Mouse (Mus musculus) thymus, postnatal 36 days (tissue): ENCODE measurements at regions not wholly inside any gene's neighbourhood (a gene's known extent, or its start where the extent isn't known, plus 50 kb on each side); places are given as distances from the start of the nearest gene placed in this dataset.

Source experiments
- DNase-seq, 2 experiments: peaks; one replicate each; pipeline ENCODE4 v3.0.0; 2022; ENCODE audit warnings: mixed read lengths in 2 of 2

GRCm38 (mm10) chr9:60998086-60998785 is 203.9 kb downstream of the Uaca start:
- peak; percentile 50 to 65 for DNase-seq

GRCm38 (mm10) chr9:60999001-60999529 is 204.7 kb downstream of the Uaca start:
- DNase-seq: peak; percentile 74 to 82

GRCm38 (mm10) chr9:61000232-61000631 is 205.9 kb downstream of the Uaca start:
- no peak for DNase-seq

GRCm38 (mm10) chr9:61002572-61002971 is 208.2 kb downstream of the Uaca start:
- DNase-seq: no peak

GRCm38 (mm10) chr9:61008446-61008845 is 214.1 kb downstream of the Uaca start:
- DNase-seq: no peak

GRCm38 (mm10) chr9:61011066-61011465 is 216.7 kb downstream of the Uaca start:
- DNase-seq: no peak

- DNase-seq: peak; percentile 85 to 87
Measured at GRCm38 (mm10) chr9:61012771-61013540, 218.6 kb downstream of the Uaca start.

- DNase-seq: no peak
Measured at GRCm38 (mm10) chr9:61014151-61014550, 219.8 kb downstream of the Uaca start.

- no peak for DNase-seq
Measured at GRCm38 (mm10) chr9:61015374-61015890, 221.1 kb downstream of the Uaca start.

GRCm38 (mm10) chr9:61016673-61017072 is 222.3 kb downstream of the Uaca start:
- DNase-seq: peak; percentile 42 to 51

GRCm38 (mm10) chr9:61019938-61020337 is 225.6 kb downstream of the Uaca start:
- DNase-seq: peak; percentile 26 to 43

- no peak for DNase-seq
Measured at GRCm38 (mm10) chr9:61021810-61022209, 227.5 kb downstream of the Uaca start.

GRCm38 (mm10) chr9:61022371-61023026 is 228.2 kb downstream of the Uaca start:
- no peak for DNase-seq

- no peak for DNase-seq
Measured at GRCm38 (mm10) chr9:61025341-61025740, 231.0 kb downstream of the Uaca start.

- no peak for DNase-seq
Measured at GRCm38 (mm10) chr9:61028775-61029401, 234.5 kb downstream of the Uaca start.

- DNase-seq: no peak
Measured at GRCm38 (mm10) chr9:61031699-61032447, 237.5 kb downstream of the Uaca start.

GRCm38 (mm10) chr9:61032448-61033433 is 238.4 kb downstream of the Uaca start:
- DNase-seq: no peak

- DNase-seq: no peak
Measured at GRCm38 (mm10) chr9:61033593-61033992, 239.3 kb downstream of the Uaca start.

- DNase-seq: peak in 1 of 2 experiments; percentile 23
Measured at GRCm38 (mm10) chr9:61042063-61042462, 247.7 kb downstream of the Uaca start.

GRCm38 (mm10) chr9:61044983-61045382 is 250.6 kb downstream of the Uaca start:
- DNase-seq: no peak

GRCm38 (mm10) chr9:61046517-61046916 is 252.2 kb downstream of the Uaca start:
- DNase-seq: peak; percentile 83 to 85
